Mouse (Mus musculus) inflammation-experienced regulatory T-cells, adult 6 months (primary cell): Measurements from ENCODE around the gene Dnah7c. TPM values are rescaled to one million over a fixed set of nuclear protein-coding genes. Genes with fewer than 3 reads are reported as not detected.

Source experiments
- ATAC-seq: one replicate; pipeline ENCODE4 v1.8.0; 2017
- polyA plus RNA-seq, 3 experiments: library from polyadenylated mRNA; unstranded; fragments of 100-300 nt; shearing (Covaris generic); gene quantifications; one replicate each; pipeline ENCODE4 v1.2.1; 2017

Gene Dnah7c
- polyA plus RNA-seq, 3 experiments from 2014 or later: not detected

DNA sequence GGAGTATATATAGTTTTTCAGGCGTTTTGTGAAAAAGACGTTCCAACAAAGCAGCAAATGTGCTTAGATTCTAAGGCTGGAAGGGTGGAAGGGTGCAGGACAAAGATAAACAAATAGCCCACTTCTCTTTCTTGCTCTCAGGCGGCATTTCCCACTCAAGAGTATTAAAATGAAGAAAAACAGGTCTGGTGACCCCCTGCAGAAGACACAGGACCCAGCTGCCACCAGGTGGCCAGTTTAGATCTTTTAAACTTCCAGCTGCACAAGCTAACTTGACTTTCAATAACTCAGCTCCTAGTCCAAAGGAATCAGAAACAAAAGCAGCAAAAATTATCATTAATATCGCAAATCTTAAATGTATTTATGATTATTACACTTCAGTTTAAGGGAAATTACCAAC lies 431.1 kb downstream of the Dnah7c start:
- no peak for ATAC-seq
